Mouse (Mus musculus) splenic B cell, adult 2 months (primary cell): ENCODE data around the gene Arhgap15.

Experiments
- DNase-seq: peaks from one replicate; pipeline ENCODE4 v3.0.0-alpha.2; 2011; ENCODE audit warnings: low read depth, low spot score
- H3K27me3 ChIP-seq: 2 replicates; pipeline ENCODE4 v1.6.1; 2012; ENCODE audit warnings: mild to moderate bottlenecking, low read length, moderate library complexity, mixed read lengths; ENCODE audit not compliant: control insufficient read depth, poor library complexity, insufficient read depth, severe bottlenecking
- H3K36me3 ChIP-seq: 2 replicates; pipeline ENCODE4 v1.6.1; 2012; ENCODE audit warnings: mild to moderate bottlenecking, low read length, moderate library complexity, mixed read lengths; ENCODE audit not compliant: control insufficient read depth, poor library complexity, insufficient read depth, severe bottlenecking

Arhgap15 gene

GRCm38 (mm10) chr2:44344861-44345260 is 596.2 kb downstream of the Arhgap15 start:
- Histone ChIP-seq H3K36me3 (no peaks in the 10 kb centered on the region), H3K27me3 (no peaks in the 10 kb centered on the region)
- no peak for DNase-seq

DNA sequence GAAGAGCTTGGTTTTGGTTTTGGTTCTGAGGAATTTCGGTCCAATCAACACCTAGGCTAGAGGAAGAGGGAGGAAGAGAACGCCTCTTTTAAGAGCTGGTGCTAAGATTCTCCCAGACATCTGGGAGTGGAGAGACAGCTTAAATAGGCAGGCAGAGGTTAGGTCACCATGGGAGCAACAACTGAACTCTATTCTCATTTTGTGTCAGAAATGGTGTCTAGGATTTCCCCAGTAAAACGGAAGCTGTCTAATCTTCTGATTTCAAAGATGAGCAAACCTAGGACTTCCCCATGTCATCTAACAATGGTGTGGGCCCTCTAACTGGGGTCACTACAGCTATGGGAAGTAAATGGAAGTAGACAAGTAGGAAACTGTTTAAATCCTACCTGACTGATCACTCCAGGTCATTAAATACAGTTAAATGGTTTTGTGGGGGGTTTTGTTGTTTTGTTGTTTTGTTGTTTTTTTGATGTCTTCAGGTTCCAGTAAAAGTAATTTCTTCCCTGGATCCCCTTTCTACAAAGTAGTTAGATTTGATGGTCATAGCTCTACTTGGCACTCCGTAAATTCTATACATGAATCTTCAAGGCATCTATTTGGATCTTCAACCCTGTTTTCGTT is 596.8 kb downstream of the Arhgap15 start:
- Histone ChIP-seq H3K36me3 (no peaks in the 10 kb centered on the region), H3K27me3 (no peaks in the 10 kb centered on the region)
- DNase-seq: no peak

DNA sequence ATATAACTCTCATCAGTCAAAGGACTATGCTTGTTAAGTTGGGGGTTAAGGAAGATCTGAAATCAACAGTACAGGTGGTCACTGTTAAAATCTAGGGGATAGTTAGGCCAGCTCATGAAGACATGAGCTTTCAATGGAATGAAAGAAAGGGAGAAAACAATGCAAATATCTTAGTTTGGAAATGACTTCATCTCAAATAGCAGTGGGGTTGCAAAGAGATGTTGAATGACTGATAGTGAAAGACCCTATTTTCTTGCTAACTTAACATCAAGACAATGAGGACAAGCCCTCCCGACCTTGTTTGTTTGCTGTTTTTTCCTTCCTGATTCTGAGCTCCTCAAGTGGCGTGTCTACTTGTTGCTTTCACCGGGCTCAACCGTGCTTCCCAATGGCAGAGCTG is 597.6 kb downstream of the Arhgap15 start:
- Histone ChIP-seq H3K36me3 (no peaks in the 10 kb centered on the region), H3K27me3 (no peaks in the 10 kb centered on the region)
- DNase-seq: no peak

DNA sequence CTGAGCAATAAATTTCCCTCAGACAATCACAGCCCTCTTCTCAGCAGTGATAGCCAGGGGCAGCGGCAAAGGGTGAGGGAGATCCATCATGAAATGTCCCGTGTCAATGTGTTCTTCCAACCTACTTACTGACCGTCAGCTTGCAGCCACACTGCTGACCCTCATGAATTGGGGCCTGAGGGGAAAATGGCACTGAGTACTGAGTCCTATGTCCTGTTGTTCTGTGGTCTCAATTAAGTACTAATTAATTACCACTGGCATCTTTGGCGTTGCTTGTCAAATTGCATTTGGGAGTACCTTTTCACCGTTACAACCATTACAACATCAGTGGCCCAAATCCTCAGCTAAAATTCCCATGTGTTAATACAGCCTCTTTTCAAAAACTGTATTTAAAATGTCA is 599.2 kb downstream of the Arhgap15 start:
- DNase-seq: no peak
- Histone ChIP-seq H3K36me3 (no peaks in the 10 kb centered on the region), H3K27me3 (no peaks in the 10 kb centered on the region)

GRCm38 (mm10) chr2:44349101-44349500 is 600.5 kb downstream of the Arhgap15 start:
- H3K36me3 ChIP-seq: no peaks in the 10 kb centered on the region
- no peaks in the 10 kb centered on the region for H3K27me3 ChIP-seq
- DNase-seq: no peak

- H3K36me3 ChIP-seq: no peaks in the 10 kb centered on the region
- no peaks in the 10 kb centered on the region for H3K27me3 ChIP-seq
- DNase-seq: no peak
Measured at GRCm38 (mm10) chr2:44352885-44353284, 604.3 kb downstream of the Arhgap15 start.

- Histone ChIP-seq H3K27me3 (no peaks in the 10 kb centered on the region), H3K36me3 (no peaks in the 10 kb centered on the region)
- DNase-seq: no peak
Measured at GRCm38 (mm10) chr2:44353594-44353993, 605.0 kb downstream of the Arhgap15 start.

- no peaks in the 10 kb centered on the region for H3K36me3 ChIP-seq
- no peaks in the 10 kb centered on the region for H3K27me3 ChIP-seq
- no peak for DNase-seq
Measured at GRCm38 (mm10) chr2:44354786-44355185, 606.2 kb downstream of the Arhgap15 start.

- H3K36me3 ChIP-seq: no peaks in the 10 kb centered on the region
- no peaks in the 10 kb centered on the region for H3K27me3 ChIP-seq
- no peak for DNase-seq
Measured at GRCm38 (mm10) chr2:44355316-44355715, 606.7 kb downstream of the Arhgap15 start.

- H3K36me3 ChIP-seq: no peaks in the 10 kb centered on the region
- H3K27me3 ChIP-seq: no peaks in the 10 kb centered on the region
- DNase-seq: no peak
Measured at GRCm38 (mm10) chr2:44356248-44356886, 607.7 kb downstream of the Arhgap15 start.

GRCm38 (mm10) chr2:44356887-44357251 is 608.2 kb downstream of the Arhgap15 start:
- no peaks in the 10 kb centered on the region for H3K27me3 ChIP-seq
- no peaks in the 10 kb centered on the region for H3K36me3 ChIP-seq
- DNase-seq: no peak

DNA sequence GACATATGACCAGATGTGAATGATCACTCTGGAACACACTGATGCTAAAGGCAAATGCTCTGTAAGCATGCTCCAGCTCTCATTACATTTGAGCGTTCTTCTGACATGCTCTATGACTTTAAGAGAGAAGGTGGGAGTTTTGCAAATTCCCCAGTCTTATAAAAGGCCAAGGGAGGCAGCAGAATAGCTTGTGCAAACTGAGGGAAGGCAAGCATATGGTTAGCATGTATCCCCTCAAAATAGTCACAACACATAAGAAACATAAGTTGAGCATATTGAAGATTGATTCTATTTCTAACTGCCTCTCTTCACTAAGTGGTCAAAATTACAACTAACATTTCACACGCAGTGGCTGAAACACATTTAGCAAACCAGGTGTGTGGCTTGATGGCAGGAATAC is 631.6 kb downstream of the Arhgap15 start:
- Histone ChIP-seq H3K36me3 (0 out of 2 replicates have a peak, but pooled peaks cover 1% of the 10 kb centered on the region), H3K27me3 (no peaks in the 10 kb centered on the region)
- DNase-seq: no peak

- H3K36me3 ChIP-seq: peaks cover 4% of the 10 kb centered on the region; the same call in 1 of the 2 replicates
- DNase-seq: no peak
Measured at GRCm38 (mm10) chr2:44384541-44384940, 635.9 kb downstream of the Arhgap15 start.

DNA sequence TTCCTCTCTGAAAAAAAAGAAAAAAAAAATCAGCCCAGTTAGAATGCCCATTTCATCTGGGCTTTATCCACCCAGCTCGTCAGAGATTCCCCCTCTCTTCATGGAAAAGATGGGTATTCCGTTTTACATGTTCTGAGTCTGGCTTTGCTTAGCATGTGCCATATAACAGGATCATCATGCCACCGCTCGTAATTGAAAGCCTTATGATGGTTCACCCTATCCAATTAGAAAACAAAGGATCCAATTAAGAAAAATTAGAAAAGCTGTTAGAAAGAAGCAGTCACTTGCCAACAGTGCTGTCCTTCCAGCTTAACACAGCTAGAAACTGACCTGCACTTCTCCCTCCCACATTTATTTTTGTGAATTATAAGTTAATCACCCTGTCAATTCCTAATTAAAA is 640.9 kb downstream of the Arhgap15 start:
- Histone ChIP-seq H3K27me3 (no peaks in the 10 kb centered on the region), H3K36me3 (peaks cover 4% of the 10 kb centered on the region; the same call in 1 of the 2 replicates)
- DNase-seq: no peak

More at GRCm38 (mm10) chr2:44384541-44384940, 635.9 kb downstream of the Arhgap15 start:
- no peaks in the 10 kb centered on the region for H3K27me3 ChIP-seq

- H3K27me3 ChIP-seq: no peaks in the 10 kb centered on the region
- no peak for DNase-seq
- H3K36me3 ChIP-seq: no peaks in the 10 kb centered on the region
Measured at GRCm38 (mm10) chr2:44393789-44394188, 645.2 kb downstream of the Arhgap15 start.
